21 mouse cellular contexts compared by ENCODE assay signal in the genomic region with DNA sequence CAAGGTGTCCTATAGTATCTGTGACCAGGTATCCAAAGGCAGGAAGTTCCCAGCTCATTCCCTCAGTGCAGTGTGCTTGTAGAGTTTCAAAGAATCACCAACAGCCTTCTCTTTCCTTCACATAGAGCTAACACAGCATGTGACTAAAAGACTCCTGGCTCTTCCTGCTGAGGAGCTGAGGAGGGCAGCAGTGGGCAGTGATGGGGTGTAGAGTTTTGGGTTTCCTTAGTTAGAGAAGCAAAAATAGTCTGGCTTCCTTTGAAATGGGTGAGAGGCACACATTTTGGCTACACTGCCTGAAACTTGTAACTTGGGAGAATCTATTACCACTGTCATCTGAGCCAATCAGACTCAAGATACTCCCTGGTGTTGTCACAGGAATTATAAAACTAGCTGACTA.
"Had no signal": no experiment of that assay in that cellular context is flagged by ENCODE, and none has a peak within 500 bp of the region (broad histone marks: within the 10 kb centered on the region; RNA-seq: fewer than 3 reads in every experiment).

No protein-coding gene starts in this region.

- ATAC-seq: hindbrain, embryonic 16.5 days; hindbrain, postnatal 0 days; inflammation-experienced regulatory T-cells, adult 6 months; intestine, embryonic 15.5 days; intestine, embryonic 16.5 days; intestine, postnatal 0 days had no signal

- DNase-seq: heart, postnatal 10 days; heart, postnatal 14 days; heart, postnatal 36 days; heart, postnatal 4 days; kidney, adult 11 months; kidney, adult 18-20 months; kidney, adult 2 months; kidney, adult 8-10 months; kidney, adult 9 months; kidney, postnatal 10 days; kidney, postnatal 14 days; kidney, postnatal 25 days; kidney, postnatal 36 days; layer of hippocampus, adult 9-11 months; layer of hippocampus, postnatal 36 days had no signal
